Mouse (Mus musculus): ENCODE measurements around the gene Mrps7. TPM values are rescaled to one million over a fixed set of nuclear protein-coding genes. Genes with fewer than 3 reads are reported as not detected.

Gene Mrps7
- polyA plus RNA-seq, 1 experiment from 2014 or later = 69.9 TPM

GRCm38 (mm10) chr11:115646439-115646838 is 42.7 kb downstream of the Mrps7 start:
- DNase-seq (ENCODE audit: low read depth, low spot score) = no peak
- H3K27me3 ChIP-seq = no peaks in the 10 kb centered on the region
- no peak for ATAC-seq
- POLR2A ChIA-PET = interaction anchor here (1.1 to 1.2 kb wide), 2 partner anchors 61 to 67 kb away, joined by 3 to 6 read pairs; partner anchors contain the start of gene Grb2
- CTCF ChIA-PET = interaction anchor here (1.0 to 3.6 kb wide), 11 partner anchors 8 to 168 kb away, joined by 3 to 24 read pairs (median 3); partner anchors contain the start of gene Tsen54
- TF ChIP-seq CTCF (IDR thresholded peaks at IDR 0.05) = no peak
- in situ Hi-C loops (cut with MboI; ENCODE audit: low pct_unique_long_range_greater_than_20kb) = loop anchor here (10.0 kb wide), 1 partner anchor 228 kb away; no protein-coding TSS in a partner anchor

- CTCF ChIA-PET = interaction anchor here (1.0 to 3.6 kb wide), 15 partner anchors 9 to 167 kb away, joined by 3 to 24 read pairs (median 3); partner anchors contain the start of gene Tsen54
- ATAC-seq (no peak), DNase-seq (ENCODE audit: low read depth, low spot score) (no peak)
- peak; percentile 81 for TF ChIP-seq CTCF (IDR thresholded peaks at IDR 0.05)
- in situ Hi-C loops (cut with MboI; ENCODE audit: low pct_unique_long_range_greater_than_20kb) = loop anchor here (10.0 kb wide), 1 partner anchor 227 kb away; no protein-coding TSS in a partner anchor
- POLR2A ChIA-PET = interaction anchor here (1.1 to 1.2 kb wide), 2 partner anchors 60 to 66 kb away, joined by 3 to 6 read pairs; partner anchors contain the start of gene Grb2
- H3K27me3 ChIP-seq = no peaks in the 10 kb centered on the region
Observed at GRCm38 (mm10) chr11:115647459-115647858, 43.7 kb downstream of the Mrps7 start.

GRCm38 (mm10) chr11:115649706-115650105 is 46.0 kb downstream of the Mrps7 start:
- no peaks in the 10 kb centered on the region for H3K27me3 ChIP-seq
- ChIA-PET CTCF (interaction anchor here (1.0 to 1.7 kb wide), 3 partner anchors 11 to 65 kb away, joined by 5 read pairs; no protein-coding TSS in a partner anchor), POLR2A (interaction anchor here (0.5 to 1.1 kb wide), 2 partner anchors 22 to 64 kb away, joined by 4 read pairs; no protein-coding TSS in a partner anchor)
- no peak for DNase-seq (ENCODE audit: low read depth, low spot score)
- in situ Hi-C loops (cut with MboI; ENCODE audit: low pct_unique_long_range_greater_than_20kb) = loop anchor here (10.0 kb wide), 1 partner anchor 225 kb away; no protein-coding TSS in a partner anchor
- TF ChIP-seq CTCF (IDR thresholded peaks at IDR 0.05) = no peak
- no peak for ATAC-seq

- no peak for ATAC-seq
- POLR2A ChIA-PET = interaction anchor here (0.5 to 1.2 kb wide), 4 partner anchors 9 to 188 kb away, joined by 3 read pairs; no protein-coding TSS in a partner anchor
- in situ Hi-C loops (cut with MboI; ENCODE audit: low pct_unique_long_range_greater_than_20kb) = no loop called here
- no peak for TF ChIP-seq CTCF (IDR thresholded peaks at IDR 0.05)
- CTCF ChIA-PET = no interaction called here
- DNase-seq (ENCODE audit: low read depth, low spot score) = no peak
- H3K27me3 ChIP-seq = no peaks in the 10 kb centered on the region
Observed at GRCm38 (mm10) chr11:115651680-115652079, 48.0 kb downstream of the Mrps7 start.

- TF ChIP-seq CTCF (IDR thresholded peaks at IDR 0.05) = no peak
- in situ Hi-C loops (cut with MboI; ENCODE audit: low pct_unique_long_range_greater_than_20kb) = no loop called here
- ChIA-PET CTCF (interaction anchor here (1.2 kb wide), 1 partner anchor 8 kb away, joined by 3 read pairs; no protein-coding TSS in a partner anchor), POLR2A (no interaction called here)
- ATAC-seq (no peak), DNase-seq (ENCODE audit: low read depth, low spot score) (no peak)
- no peaks in the 10 kb centered on the region for H3K27me3 ChIP-seq
Observed at GRCm38 (mm10) chr11:115653194-115653593, 49.5 kb downstream of the Mrps7 start.

GRCm38 (mm10) chr11:115654128-115654527 is 50.4 kb downstream of the Mrps7 start:
- CTCF ChIA-PET = no interaction called here
- in situ Hi-C loops (cut with MboI; ENCODE audit: low pct_unique_long_range_greater_than_20kb) = no loop called here
- ATAC-seq (no peak), DNase-seq (ENCODE audit: low read depth, low spot score) (no peak)
- H3K27me3 ChIP-seq = no peaks in the 10 kb centered on the region
- no peak for TF ChIP-seq CTCF (IDR thresholded peaks at IDR 0.05)
- POLR2A ChIA-PET = no interaction called here

Other genes starting within 250 kb of the Mrps7 start
- 15.3 TPM for gene Hid1, start 236.2 kb upstream of the Mrps7 start, polyA plus RNA-seq (2021)
- 21.3 TPM for gene Cdr2l, start 222.0 kb upstream of the Mrps7 start, polyA plus RNA-seq (2021)
- 99.9 TPM for gene Mrpl58, start 200.2 kb upstream of the Mrps7 start, polyA plus RNA-seq (2021)
- gene Atp5h, start 184.0 kb upstream of the Mrps7 start, polyA plus RNA-seq (2021) = 727 TPM
- 46.0 TPM for gene Kctd2, start 183.8 kb upstream of the Mrps7 start, polyA plus RNA-seq (2021)
- not detected for gene Trim80, start 163.4 kb upstream of the Mrps7 start, polyA plus RNA-seq (2021)
- 0.15 TPM for gene Slc16a5, start 141.5 kb upstream of the Mrps7 start, polyA plus RNA-seq (2021)
- 13.3 TPM for gene Armc7, start 128.3 kb upstream of the Mrps7 start, polyA plus RNA-seq (2021)
- 128 TPM for gene Nt5c, start 112.1 kb upstream of the Mrps7 start, polyA plus RNA-seq (2021)
- gene Jpt1, start 89.5 kb upstream of the Mrps7 start, polyA plus RNA-seq (2021) = 179 TPM
- 381 TPM for gene Sumo2, start 67.6 kb upstream of the Mrps7 start, polyA plus RNA-seq (2021)
- 78.9 TPM for gene Nup85, start 39.5 kb upstream of the Mrps7 start, polyA plus RNA-seq (2021)
- gene Gga3, start 126 bp downstream of the Mrps7 start, polyA plus RNA-seq (2021) = 31.0 TPM
- 47.4 TPM for gene Mif4gd, start 9.0 kb downstream of the Mrps7 start, polyA plus RNA-seq (2021)
- 48.1 TPM for gene Slc25a19, start 24.4 kb downstream of the Mrps7 start, polyA plus RNA-seq (2021)
- gene Grb2, start 104.7 kb downstream of the Mrps7 start, polyA plus RNA-seq (2021) = 99.5 TPM
- 44.3 TPM for gene Tmem94, start 161.5 kb downstream of the Mrps7 start, polyA plus RNA-seq (2021)
- 29.7 TPM for gene Caskin2, start 209.7 kb downstream of the Mrps7 start, polyA plus RNA-seq (2021)
- gene Tsen54, start 210.8 kb downstream of the Mrps7 start, polyA plus RNA-seq (2021) = 52.3 TPM
- 163 TPM for gene Llgl2, start 220.1 kb downstream of the Mrps7 start, polyA plus RNA-seq (2021)